Mouse (Mus musculus): ENCODE data around the gene Sel1l2. TPM values are rescaled to one million over a fixed set of nuclear protein-coding genes. Genes with fewer than 3 reads are reported as not detected.

Sel1l2 gene
- polyA plus RNA-seq, 1 experiment from 2014 or later: not detected

- no peaks in the 10 kb centered on the region for H3K36me3 ChIP-seq (ENCODE audit: control insufficient read depth, insufficient read depth, low read length)
- WGBS (ENCODE audit: insufficient replicate concordance): 75% methylated on average over 5 of the region's 5 CpGs
- H3K4me1 ChIP-seq (ENCODE audit: control insufficient read depth, insufficient read depth, low read length): no peaks in the 10 kb centered on the region
- no peak overlapping the region for H3K9ac ChIP-seq (ENCODE audit: low read depth, low read length)
- H3K4me2 ChIP-seq: no peak overlapping the region
- no peaks in the 10 kb centered on the region for H3K9me3 ChIP-seq (replicated peaks; ENCODE audit: control insufficient read depth, low read length)
- H3K27me3 ChIP-seq (ENCODE audit: control insufficient read depth, insufficient read depth, low read length): no peaks in the 10 kb centered on the region
- no peak for ATAC-seq (replicated peaks; ENCODE audit: insufficient number of reproducible peaks, low FRiP score, low TSS enrichment)
- no peak overlapping the region for H3K27ac ChIP-seq (ENCODE audit: low read depth, low read length)
- H3K4me3 ChIP-seq (ENCODE audit: low read depth, low read length): no peak overlapping the region
These were observed 58.8 kb downstream of the Sel1l2 start for GRCm38 (mm10) chr2:140330508-140331306.

- H3K4me1 ChIP-seq (ENCODE audit: control insufficient read depth, insufficient read depth, low read length): no peaks in the 10 kb centered on the region
- no peak for ATAC-seq (replicated peaks; ENCODE audit: insufficient number of reproducible peaks, low FRiP score, low TSS enrichment)
- H3K27ac ChIP-seq (ENCODE audit: low read depth, low read length): no peak overlapping the region
- no peaks in the 10 kb centered on the region for H3K36me3 ChIP-seq (ENCODE audit: control insufficient read depth, insufficient read depth, low read length)
- no peaks in the 10 kb centered on the region for H3K9me3 ChIP-seq (replicated peaks; ENCODE audit: control insufficient read depth, low read length)
- no peaks in the 10 kb centered on the region for H3K27me3 ChIP-seq (ENCODE audit: control insufficient read depth, insufficient read depth, low read length)
- no peak overlapping the region for H3K9ac ChIP-seq (ENCODE audit: low read depth, low read length)
- WGBS (ENCODE audit: insufficient replicate concordance): 79% methylated on average over 3 of the region's 3 CpGs
- no peak overlapping the region for H3K4me3 ChIP-seq (ENCODE audit: low read depth, low read length)
- H3K4me2 ChIP-seq: no peak overlapping the region
These were observed 86.4 kb downstream of the Sel1l2 start for GRCm38 (mm10) chr2:140302976-140303708.

- no peaks in the 10 kb centered on the region for H3K4me1 ChIP-seq (ENCODE audit: control insufficient read depth, insufficient read depth, low read length)
- no peak for ATAC-seq (replicated peaks; ENCODE audit: insufficient number of reproducible peaks, low FRiP score, low TSS enrichment)
- H3K36me3 ChIP-seq (ENCODE audit: control insufficient read depth, insufficient read depth, low read length): no peaks in the 10 kb centered on the region
- H3K27ac ChIP-seq (ENCODE audit: low read depth, low read length): no peak overlapping the region
- H3K4me2 ChIP-seq: no peak overlapping the region
- no peak overlapping the region for H3K9ac ChIP-seq (ENCODE audit: low read depth, low read length)
- H3K27me3 ChIP-seq (ENCODE audit: control insufficient read depth, insufficient read depth, low read length): no peaks in the 10 kb centered on the region
- H3K4me3 ChIP-seq (ENCODE audit: low read depth, low read length): no peak overlapping the region
- H3K9me3 ChIP-seq (replicated peaks; ENCODE audit: control insufficient read depth, low read length): no peaks in the 10 kb centered on the region
- WGBS (ENCODE audit: insufficient replicate concordance): 35% methylated on average over 4 of the region's 4 CpGs
These were observed 92.4 kb downstream of the Sel1l2 start for GRCm38 (mm10) chr2:140297155-140297554.

- 82% methylated on average over 2 of the region's 2 CpGs for WGBS (ENCODE audit: insufficient replicate concordance)
- ATAC-seq (replicated peaks; ENCODE audit: insufficient number of reproducible peaks, low FRiP score, low TSS enrichment): no peak
- no peaks in the 10 kb centered on the region for H3K9me3 ChIP-seq (replicated peaks; ENCODE audit: control insufficient read depth, low read length)
These were observed 95.7 kb downstream of the Sel1l2 start for GRCm38 (mm10) chr2:140293820-140294219.

GRCm38 (mm10) chr2:140280808-140281207 is 108.7 kb downstream of the Sel1l2 start:
- no peak overlapping the region for H3K4me3 ChIP-seq (ENCODE audit: low read depth, low read length)
- H3K4me2 ChIP-seq: no peak overlapping the region
- no peaks in the 10 kb centered on the region for H3K9me3 ChIP-seq (replicated peaks; ENCODE audit: control insufficient read depth, low read length)
- H3K27me3 ChIP-seq (ENCODE audit: control insufficient read depth, insufficient read depth, low read length): no peaks in the 10 kb centered on the region
- no peak overlapping the region for H3K9ac ChIP-seq (ENCODE audit: low read depth, low read length)
- 55% methylated on average over 8 of the region's 8 CpGs for WGBS (ENCODE audit: insufficient replicate concordance)
- H3K4me1 ChIP-seq (ENCODE audit: control insufficient read depth, insufficient read depth, low read length): no peaks in the 10 kb centered on the region
- H3K36me3 ChIP-seq (ENCODE audit: control insufficient read depth, insufficient read depth, low read length): no peaks in the 10 kb centered on the region
- ATAC-seq (replicated peaks; ENCODE audit: insufficient number of reproducible peaks, low FRiP score, low TSS enrichment): no peak
- H3K27ac ChIP-seq (ENCODE audit: low read depth, low read length): no peak overlapping the region

More at GRCm38 (mm10) chr2:140293820-140294219, 95.7 kb downstream of the Sel1l2 start:
- H3K27ac ChIP-seq (ENCODE audit: low read depth, low read length): no peak overlapping the region
- no peak overlapping the region for H3K4me3 ChIP-seq (ENCODE audit: low read depth, low read length)
- no peaks in the 10 kb centered on the region for H3K36me3 ChIP-seq (ENCODE audit: control insufficient read depth, insufficient read depth, low read length)
- no peaks in the 10 kb centered on the region for H3K27me3 ChIP-seq (ENCODE audit: control insufficient read depth, insufficient read depth, low read length)
- no peaks in the 10 kb centered on the region for H3K4me1 ChIP-seq (ENCODE audit: control insufficient read depth, insufficient read depth, low read length)
- no peak overlapping the region for H3K9ac ChIP-seq (ENCODE audit: low read depth, low read length)
- H3K4me2 ChIP-seq: no peak overlapping the region

GRCm38 (mm10) chr2:140255595-140256141 is 133.8 kb downstream of the Sel1l2 start:
- Histone ChIP-seq H3K36me3 (ENCODE audit: control insufficient read depth, insufficient read depth, low read length) (no peaks in the 10 kb centered on the region), H3K9ac (ENCODE audit: low read depth, low read length) (no peak overlapping the region), H3K9me3 (replicated peaks; ENCODE audit: control insufficient read depth, low read length) (no peaks in the 10 kb centered on the region), H3K4me2 (no peak overlapping the region), H3K27me3 (ENCODE audit: control insufficient read depth, insufficient read depth, low read length) (no peaks in the 10 kb centered on the region), H3K4me3 (ENCODE audit: low read depth, low read length) (no peak overlapping the region), H3K27ac (ENCODE audit: low read depth, low read length) (no peak overlapping the region), H3K4me1 (ENCODE audit: control insufficient read depth, insufficient read depth, low read length) (no peaks in the 10 kb centered on the region)
- WGBS (ENCODE audit: insufficient replicate concordance): 81% methylated on average over 2 of the region's 2 CpGs
- ATAC-seq (replicated peaks; ENCODE audit: insufficient number of reproducible peaks, low FRiP score, low TSS enrichment): no peak

- no peak overlapping the region for H3K4me3 ChIP-seq (ENCODE audit: low read depth, low read length)
- H3K4me2 ChIP-seq: no peak overlapping the region
- no peaks in the 10 kb centered on the region for H3K9me3 ChIP-seq (replicated peaks; ENCODE audit: control insufficient read depth, low read length)
- no peaks in the 10 kb centered on the region for H3K4me1 ChIP-seq (ENCODE audit: control insufficient read depth, insufficient read depth, low read length)
- H3K27me3 ChIP-seq (ENCODE audit: control insufficient read depth, insufficient read depth, low read length): no peaks in the 10 kb centered on the region
- no peaks in the 10 kb centered on the region for H3K36me3 ChIP-seq (ENCODE audit: control insufficient read depth, insufficient read depth, low read length)
- no peak overlapping the region for H3K9ac ChIP-seq (ENCODE audit: low read depth, low read length)
- WGBS (ENCODE audit: insufficient replicate concordance): 79% methylated on average over 7 of the region's 7 CpGs
- ATAC-seq (replicated peaks; ENCODE audit: insufficient number of reproducible peaks, low FRiP score, low TSS enrichment): no peak
- no peak overlapping the region for H3K27ac ChIP-seq (ENCODE audit: low read depth, low read length)
These were observed 135.2 kb downstream of the Sel1l2 start for GRCm38 (mm10) chr2:140254256-140254655.

- Histone ChIP-seq H3K27me3 (ENCODE audit: control insufficient read depth, insufficient read depth, low read length) (no peaks in the 10 kb centered on the region), H3K9me3 (replicated peaks; ENCODE audit: control insufficient read depth, low read length) (no peaks in the 10 kb centered on the region), H3K4me3 (ENCODE audit: low read depth, low read length) (no peak overlapping the region), H3K27ac (ENCODE audit: low read depth, low read length) (no peak overlapping the region), H3K4me2 (no peak overlapping the region), H3K9ac (ENCODE audit: low read depth, low read length) (no peak overlapping the region), H3K4me1 (ENCODE audit: control insufficient read depth, insufficient read depth, low read length) (no peaks in the 10 kb centered on the region), H3K36me3 (ENCODE audit: control insufficient read depth, insufficient read depth, low read length) (no peaks in the 10 kb centered on the region)
- ATAC-seq (replicated peaks; ENCODE audit: insufficient number of reproducible peaks, low FRiP score, low TSS enrichment): no peak
- WGBS (ENCODE audit: insufficient replicate concordance): 93% methylated on average over 5 of the region's 5 CpGs
These were observed 146.4 kb downstream of the Sel1l2 start for GRCm38 (mm10) chr2:140243105-140243504.
